Mouse (Mus musculus) midbrain, embryonic 15.5 days (tissue): ENCODE results near the gene Ptn. TPM values are rescaled to one million over a fixed set of nuclear protein-coding genes. Genes with fewer than 3 reads are reported as not detected.

Experiments used
- ATAC-seq: fragments of 200-750 bp; cut with Nextera tagmentation; replicated peaks from 2 replicates; pipeline ENCODE4 v1.8.0; 2017; ENCODE audit warnings: moderate TSS enrichment
- H3K27ac ChIP-seq: fragments of 300-500 bp; sonication (generic); 2 replicates; pipeline ENCODE4 v1.5.1; 2015; ENCODE audit warnings: mild to moderate bottlenecking, inconsistent platforms
- H3K27me3 ChIP-seq: fragments of 300-500 bp; sonication (generic); replicated peaks from 2 replicates; pipeline ENCODE4 v1.6.1; 2015; ENCODE audit warnings: inconsistent platforms
- H3K36me3 ChIP-seq: fragments of 300-500 bp; sonication (generic); replicated peaks from 2 replicates; pipeline ENCODE4 v1.6.1; 2015; ENCODE audit warnings: inconsistent platforms
- H3K4me1 ChIP-seq: fragments of 300-500 bp; sonication (generic); 2 replicates; pipeline ENCODE4 v1.6.1; 2015; ENCODE audit warnings: inconsistent platforms
- H3K4me2 ChIP-seq: fragments of 300-500 bp; sonication (generic); 2 replicates; pipeline ENCODE4 v1.6.1; 2015; ENCODE audit warnings: inconsistent platforms, mild to moderate bottlenecking, moderate library complexity
- H3K4me3 ChIP-seq: fragments of 300-500 bp; sonication (generic); 2 replicates; pipeline ENCODE4 v1.5.1; 2015; ENCODE audit warnings: mild to moderate bottlenecking, inconsistent platforms
- H3K9ac ChIP-seq: fragments of 300-500 bp; sonication (generic); 2 replicates; pipeline ENCODE4 v1.6.1; 2015; ENCODE audit warnings: mild to moderate bottlenecking, inconsistent platforms
- H3K9me3 ChIP-seq: fragments of 300-500 bp; sonication (generic); 2 replicates; pipeline ENCODE4 v1.6.1; 2016; ENCODE audit warnings: inconsistent platforms
- WGBS: fragments of 180-500 bp; shearing (Covaris S2); methylation state at CpG from one replicate; pipeline ENCODE4 v1.1.7; 2015; ENCODE audit warnings: mixed read lengths; 5-methylcytosine and 5-hydroxymethylcytosine counted together
- polyA plus RNA-seq: library from polyadenylated mRNA; unstranded; fragments of >200 nt; fragmentation: Nextera tagmentation; extraction: Ambion mirVana; gene quantifications from 2 replicates; pipeline ENCODE4 v1.2.1, GENCODE M21; 2015

Ptn gene
- polyA plus RNA-seq, 1 experiment from 2014 or later: 580 TPM

GRCm38 (mm10) chr6:36808306-36809058 is 1.5 kb downstream of the Ptn start:
- no peak for ATAC-seq
- WGBS: 14% methylated on average over 7 of the region's 7 CpGs
- Histone ChIP-seq H3K27me3 (no peaks in the 10 kb centered on the region), H3K27ac (peak overlapping the region; percentile 91), H3K4me3 (peak overlapping the region; percentile 86), H3K9ac (peak overlapping the region; percentile 79), H3K36me3 (no peaks in the 10 kb centered on the region), H3K9me3 (no peaks in the 10 kb centered on the region), H3K4me2 (peak overlapping the region; percentile 68), H3K4me1 (peaks cover 28% of the 10 kb centered on the region)

GRCm38 (mm10) chr6:36806906-36807305 is 3.1 kb downstream of the Ptn start:
- Histone ChIP-seq H3K27ac (no peak overlapping the region), H3K4me1 (peaks cover 28% of the 10 kb centered on the region), H3K4me2 (peak overlapping the region; percentile 33), H3K4me3 (peak overlapping the region; percentile 16), H3K9me3 (no peaks in the 10 kb centered on the region), H3K9ac (no peak overlapping the region), H3K36me3 (no peaks in the 10 kb centered on the region), H3K27me3 (no peaks in the 10 kb centered on the region)
- 76% methylated on average over 6 of the region's 6 CpGs for WGBS
- no peak for ATAC-seq

GRCm38 (mm10) chr6:36800309-36800946 is 9.6 kb downstream of the Ptn start:
- no peak overlapping the region for H3K4me3 ChIP-seq
- no peaks in the 10 kb centered on the region for H3K36me3 ChIP-seq
- no peaks in the 10 kb centered on the region for H3K27me3 ChIP-seq
- 74% methylated on average over 5 of the region's 5 CpGs for WGBS
- no peak overlapping the region for H3K9ac ChIP-seq
- H3K4me1 ChIP-seq: peaks cover 14% of the 10 kb centered on the region
- no peak overlapping the region for H3K27ac ChIP-seq
- no peaks in the 10 kb centered on the region for H3K9me3 ChIP-seq
- no peak for ATAC-seq
- H3K4me2 ChIP-seq: no peak overlapping the region; the same call in 1 of the 2 replicates

- Histone ChIP-seq H3K36me3 (no peaks in the 10 kb centered on the region), H3K27ac (peak overlapping the region; percentile 72), H3K9me3 (no peaks in the 10 kb centered on the region), H3K4me1 (peaks cover 14% of the 10 kb centered on the region), H3K4me2 (no peak overlapping the region), H3K9ac (no peak overlapping the region), H3K4me3 (no peak overlapping the region), H3K27me3 (no peaks in the 10 kb centered on the region)
- peak; percentile 71 for ATAC-seq
- 26% methylated on average over 3 of the region's 3 CpGs for WGBS
Observed at GRCm38 (mm10) chr6:36797066-36797655, 12.9 kb downstream of the Ptn start.

- no peaks in the 10 kb centered on the region for H3K27me3 ChIP-seq
- no peak overlapping the region for H3K4me2 ChIP-seq
- no peak overlapping the region for H3K9ac ChIP-seq
- WGBS: 83% methylated on average over 4 of the region's 4 CpGs
- peak overlapping the region; percentile 18; the same call in 1 of the 2 replicates for H3K27ac ChIP-seq
- peaks cover 13% of the 10 kb centered on the region for H3K4me1 ChIP-seq
- no peaks in the 10 kb centered on the region for H3K36me3 ChIP-seq
- no peak for ATAC-seq
- H3K4me3 ChIP-seq: no peak overlapping the region
- no peaks in the 10 kb centered on the region for H3K9me3 ChIP-seq
Observed at GRCm38 (mm10) chr6:36794535-36794934, 15.5 kb downstream of the Ptn start.

GRCm38 (mm10) chr6:36793775-36794174 is 16.2 kb downstream of the Ptn start:
- Histone ChIP-seq H3K27ac (peak overlapping the region; percentile 55), H3K4me1 (peaks cover 19% of the 10 kb centered on the region), H3K4me2 (no peak overlapping the region), H3K9ac (no peak overlapping the region), H3K27me3 (no peaks in the 10 kb centered on the region), H3K36me3 (no peaks in the 10 kb centered on the region), H3K9me3 (no peaks in the 10 kb centered on the region), H3K4me3 (no peak overlapping the region)
- WGBS: 62% methylated on average over 5 of the region's 5 CpGs
- no peak for ATAC-seq

GRCm38 (mm10) chr6:36789261-36789660 is 20.8 kb downstream of the Ptn start:
- Histone ChIP-seq H3K9ac (no peak overlapping the region), H3K4me2 (peak overlapping the region; percentile 16; the same call in 1 of the 2 replicates), H3K27me3 (no peaks in the 10 kb centered on the region), H3K4me3 (no peak overlapping the region), H3K4me1 (peaks cover 37% of the 10 kb centered on the region), H3K9me3 (no peaks in the 10 kb centered on the region), H3K36me3 (no peaks in the 10 kb centered on the region), H3K27ac (peak overlapping the region; percentile 21; the same call in 1 of the 2 replicates)
- WGBS: 30% methylated on average over 4 of the region's 4 CpGs
- ATAC-seq: no peak

- WGBS: 19% methylated on average over 12 of the region's 12 CpGs
- no peak overlapping the region for H3K4me3 ChIP-seq
- H3K27me3 ChIP-seq: no peaks in the 10 kb centered on the region
- H3K4me2 ChIP-seq: peak overlapping the region; percentile 16
- peak; percentile 60; the same call in 1 of the 2 replicates for ATAC-seq
- H3K9me3 ChIP-seq: no peaks in the 10 kb centered on the region
- peaks cover 37% of the 10 kb centered on the region for H3K4me1 ChIP-seq
- peak overlapping the region; percentile 43 for H3K27ac ChIP-seq
- H3K36me3 ChIP-seq: no peaks in the 10 kb centered on the region
- no peak overlapping the region for H3K9ac ChIP-seq
Observed at GRCm38 (mm10) chr6:36788576-36789191, 21.3 kb downstream of the Ptn start.

- Histone ChIP-seq H3K4me2 (no peak overlapping the region), H3K27ac (peak overlapping the region; percentile 65), H3K4me1 (peaks cover 37% of the 10 kb centered on the region), H3K27me3 (no peaks in the 10 kb centered on the region), H3K9ac (no peak overlapping the region), H3K4me3 (no peak overlapping the region), H3K36me3 (no peaks in the 10 kb centered on the region), H3K9me3 (no peaks in the 10 kb centered on the region)
- 34% methylated on average over 3 of the region's 3 CpGs for WGBS
- ATAC-seq: 0 out of 2 replicates have a peak, but pooled peaks have one; percentile 27
Observed at GRCm38 (mm10) chr6:36784682-36785208, 25.3 kb downstream of the Ptn start.

GRCm38 (mm10) chr6:36782481-36782880 is 27.5 kb downstream of the Ptn start:
- ATAC-seq: no peak
- peaks cover 37% of the 10 kb centered on the region for H3K4me1 ChIP-seq
- no peak overlapping the region for H3K4me2 ChIP-seq
- H3K4me3 ChIP-seq: no peak overlapping the region
- H3K36me3 ChIP-seq: no peaks in the 10 kb centered on the region
- H3K27ac ChIP-seq: no peak overlapping the region
- H3K9ac ChIP-seq: no peak overlapping the region
- 75% methylated on average over 4 of the region's 4 CpGs for WGBS
- no peaks in the 10 kb centered on the region for H3K9me3 ChIP-seq
- no peaks in the 10 kb centered on the region for H3K27me3 ChIP-seq

GRCm38 (mm10) chr6:36777567-36778337 is 32.3 kb downstream of the Ptn start:
- ATAC-seq: peak; percentile 66
- Histone ChIP-seq H3K4me3 (no peak overlapping the region), H3K9me3 (no peaks in the 10 kb centered on the region), H3K4me1 (peaks cover 55% of the 10 kb centered on the region), H3K27me3 (no peaks in the 10 kb centered on the region), H3K36me3 (no peaks in the 10 kb centered on the region), H3K9ac (no peak overlapping the region), H3K4me2 (no peak overlapping the region), H3K27ac (peak overlapping the region; percentile 37)
- WGBS: 21% methylated on average over 7 of the region's 7 CpGs
